Mouse (Mus musculus) liver, embryonic 14.5 days (tissue): ENCODE data around the gene Ccdc152. TPM values are rescaled to one million over a fixed set of nuclear protein-coding genes. Genes with fewer than 3 reads are reported as not detected.

Source experiments
- ATAC-seq: fragments of 200-750 bp; cut with Nextera tagmentation; 2 replicates; pipeline ENCODE4 v1.8.0; 2017; ENCODE audit warnings: moderate number of reproducible peaks, mild to moderate bottlenecking, moderate library complexity; ENCODE audit not compliant: insufficient read depth
- DNase-seq, 3 experiments: peaks; one replicate each; pipeline ENCODE4 v3.0.0-alpha.2; 2012 to 2013; ENCODE audit warnings: low read depth in 3 of 3, low spot score in 3 of 3
- H3K27ac ChIP-seq: fragments of 300-500 bp; sonication (generic); 2 replicates; pipeline ENCODE4 v1.5.1; 2014; ENCODE audit warnings: moderate library complexity, mild to moderate bottlenecking, control low read depth, inconsistent platforms
- H3K27me3 ChIP-seq: fragments of 300-500 bp; sonication (generic); 2 replicates; pipeline ENCODE4 v1.6.1; 2014; ENCODE audit warnings: mild to moderate bottlenecking, low read length, moderate library complexity; ENCODE audit not compliant: control insufficient read depth, insufficient read depth
- H3K36me3 ChIP-seq: fragments of 300-500 bp; sonication (generic); replicated peaks from 2 replicates; pipeline ENCODE4 v1.6.1; 2014; ENCODE audit warnings: low read depth; ENCODE audit not compliant: control insufficient read depth, insufficient read depth
- H3K4me1 ChIP-seq, 2 experiments: fragments of 200-500 bp in 1 of 2; fragments of 300-500 bp in 1 of 2; sonication (generic) in 1 of 2; replicated peaks; 2 replicates each; pipeline ENCODE4 v1.6.1; 2012 to 2014; ENCODE audit warnings: antibody characterized with exemption in 1 of 2, inconsistent platforms in 1 of 2, low read length in 1 of 2; ENCODE audit not compliant: control insufficient read depth in 2 of 2, insufficient read depth in 2 of 2
- H3K4me2 ChIP-seq: fragments of 300-500 bp; sonication (generic); 2 replicates; pipeline ENCODE4 v1.6.1; 2014; ENCODE audit warnings: low read depth, mild to moderate bottlenecking, control low read depth, moderate library complexity
- H3K4me3 ChIP-seq, 2 experiments: fragments of 200-500 bp in 1 of 2; fragments of 300-500 bp in 1 of 2; sonication (generic) in 1 of 2; 2 replicates each; pipeline ENCODE4 v1.5.1; 2012 to 2014; ENCODE audit warnings: low read depth in 2 of 2, low read length in 2 of 2, mild to moderate bottlenecking in 2 of 2, control low read depth in 1 of 2, inconsistent platforms in 1 of 2, moderate library complexity in 1 of 2; ENCODE audit not compliant: insufficient read depth in 1 of 2
- H3K9ac ChIP-seq: fragments of 300-500 bp; sonication (generic); replicated peaks from 2 replicates; pipeline ENCODE4 v1.6.1; 2014; ENCODE audit warnings: mild to moderate bottlenecking, control low read depth, moderate library complexity
- H3K9me3 ChIP-seq: fragments of 300-500 bp; sonication (generic); 2 replicates; pipeline ENCODE4 v1.6.1; 2016; ENCODE audit warnings: low read length, mixed read lengths; ENCODE audit not compliant: control insufficient read depth
- CTCF ChIP-seq: IDR thresholded peaks from 2 replicates; pipeline ENCODE4 v1.5.1; 2016; ENCODE audit warnings: antibody characterized with exemption, low read depth, control low read depth
- EP300 ChIP-seq: IDR thresholded peaks from 2 replicates; pipeline ENCODE4 v1.6.1; 2016; ENCODE audit warnings: antibody characterized with exemption, low read depth
- WGBS: fragments of 180-500 bp; shearing (Covaris S2); extraction: QIAGEN DNeasy Blood & Tissue Kit; methylation state at CpG from one replicate; pipeline ENCODE4 v1.1.7; 2014; ENCODE audit not compliant: insufficient replicate concordance; 5-methylcytosine and 5-hydroxymethylcytosine counted together
- polyA plus RNA-seq, 2 experiments: library from polyadenylated mRNA; depleted of rRNA in 1 of 2; stranded (reverse) in 1 of 2; unstranded in 1 of 2; fragments of >200 nt; fragmentation: Nextera tagmentation in 1 of 2; extraction: Ambion mirVana in 1 of 2; gene quantifications; 2 replicates each; pipeline versions ENCODE4 v1.2.1 to v1.2.3; 2012 to 2014

The Ccdc152 gene
- polyA plus RNA-seq, 2 experiments = 0.56 to 2.7 TPM

DNA sequence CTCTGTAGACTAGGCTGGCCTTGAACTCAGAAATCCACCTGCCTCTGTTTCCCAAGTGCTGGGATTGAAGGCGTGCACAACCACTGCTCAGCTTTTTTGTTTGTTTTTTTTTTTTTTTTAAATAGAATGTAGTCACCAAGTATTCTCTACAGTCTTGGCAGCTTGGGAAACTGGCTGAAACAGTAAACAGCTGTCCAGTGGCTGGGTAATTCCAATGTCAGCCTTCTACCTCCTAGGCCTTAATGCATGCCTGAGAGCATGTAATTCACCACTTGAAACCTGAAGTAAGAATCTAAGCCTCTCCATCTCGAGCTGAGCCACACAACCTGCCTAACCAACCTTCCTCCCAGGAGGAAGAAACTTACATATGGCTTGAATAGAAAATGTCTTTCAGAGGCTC, 13.3 kb upstream of the Ccdc152 start:
- Histone ChIP-seq H3K4me2 (no peak overlapping the region), H3K4me1 (no peaks in the 10 kb centered on the region), H3K4me3 (no peak overlapping the region), H3K27me3 (no peaks in the 10 kb centered on the region), H3K27ac (no peak overlapping the region), H3K9ac (no peak overlapping the region), H3K36me3 (no peaks in the 10 kb centered on the region), H3K9me3 (no peaks in the 10 kb centered on the region)
- DNase-seq (no peak), ATAC-seq (no peak)
- WGBS = 56% methylated on average over 2 of the region's 2 CpGs
- no peak for TF ChIP-seq EP300
- no peak for TF ChIP-seq CTCF

DNA sequence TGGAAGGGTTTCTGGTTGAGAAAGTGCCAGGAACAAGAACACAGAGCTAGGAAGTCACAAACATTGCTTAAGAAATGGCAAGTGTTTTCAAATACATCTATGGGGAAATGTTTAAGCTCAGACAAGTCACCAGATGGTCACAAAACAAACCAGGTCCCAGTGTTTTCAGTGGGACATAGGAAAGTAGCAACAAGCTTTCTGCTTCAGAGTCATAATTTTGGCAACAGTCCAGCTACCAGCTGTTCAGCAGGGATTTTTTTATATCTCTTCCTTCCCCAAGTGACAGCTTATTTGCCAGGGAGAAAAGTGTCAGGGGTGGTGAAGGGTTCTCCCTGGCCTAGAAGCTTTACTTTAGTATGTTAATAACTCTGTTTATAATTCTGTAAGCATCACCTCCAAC, 9.6 kb upstream of the Ccdc152 start:
- H3K9me3 ChIP-seq = no peaks in the 10 kb centered on the region
- no peaks in the 10 kb centered on the region for H3K36me3 ChIP-seq
- ATAC-seq (no peak), DNase-seq (no peak)
- TF ChIP-seq CTCF (no peak), EP300 (no peak)
- no peak overlapping the region for H3K4me3 ChIP-seq
- no peak overlapping the region for H3K9ac ChIP-seq
- H3K27ac ChIP-seq = no peak overlapping the region
- H3K4me2 ChIP-seq = no peak overlapping the region
- H3K27me3 ChIP-seq = no peaks in the 10 kb centered on the region
- no peaks in the 10 kb centered on the region for H3K4me1 ChIP-seq

DNA sequence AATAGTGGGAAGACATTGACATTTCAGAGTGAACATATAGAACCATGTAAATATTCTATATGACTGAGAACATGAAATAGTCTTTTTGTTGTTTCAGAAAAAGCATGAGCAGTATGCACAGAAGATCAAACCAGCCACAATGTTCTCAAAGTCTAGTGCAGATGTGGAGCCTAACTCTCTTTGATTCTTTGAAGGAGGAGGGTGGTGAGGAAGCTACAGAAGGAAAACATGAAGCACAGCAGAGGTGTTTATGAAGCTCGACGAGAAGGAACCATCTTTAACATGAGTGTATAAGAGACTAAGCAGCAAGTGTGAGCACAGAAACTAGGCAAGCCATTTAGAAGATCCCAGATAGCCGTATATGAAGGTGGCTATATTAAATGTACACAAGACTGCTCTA, 6.5 kb upstream of the Ccdc152 start:
- no peak overlapping the region for H3K4me2 ChIP-seq
- TF ChIP-seq CTCF = no peak
- ATAC-seq (no peak), DNase-seq (no peak)
- no peak overlapping the region for H3K4me3 ChIP-seq
- H3K27ac ChIP-seq = no peak overlapping the region
- H3K27me3 ChIP-seq = no peaks in the 10 kb centered on the region
- no peaks in the 10 kb centered on the region for H3K9me3 ChIP-seq
- 53% methylated on average over 3 of the region's 3 CpGs for WGBS
- H3K9ac ChIP-seq = no peak overlapping the region
- H3K4me1 ChIP-seq = no peaks in the 10 kb centered on the region
- no peaks in the 10 kb centered on the region for H3K36me3 ChIP-seq

DNA sequence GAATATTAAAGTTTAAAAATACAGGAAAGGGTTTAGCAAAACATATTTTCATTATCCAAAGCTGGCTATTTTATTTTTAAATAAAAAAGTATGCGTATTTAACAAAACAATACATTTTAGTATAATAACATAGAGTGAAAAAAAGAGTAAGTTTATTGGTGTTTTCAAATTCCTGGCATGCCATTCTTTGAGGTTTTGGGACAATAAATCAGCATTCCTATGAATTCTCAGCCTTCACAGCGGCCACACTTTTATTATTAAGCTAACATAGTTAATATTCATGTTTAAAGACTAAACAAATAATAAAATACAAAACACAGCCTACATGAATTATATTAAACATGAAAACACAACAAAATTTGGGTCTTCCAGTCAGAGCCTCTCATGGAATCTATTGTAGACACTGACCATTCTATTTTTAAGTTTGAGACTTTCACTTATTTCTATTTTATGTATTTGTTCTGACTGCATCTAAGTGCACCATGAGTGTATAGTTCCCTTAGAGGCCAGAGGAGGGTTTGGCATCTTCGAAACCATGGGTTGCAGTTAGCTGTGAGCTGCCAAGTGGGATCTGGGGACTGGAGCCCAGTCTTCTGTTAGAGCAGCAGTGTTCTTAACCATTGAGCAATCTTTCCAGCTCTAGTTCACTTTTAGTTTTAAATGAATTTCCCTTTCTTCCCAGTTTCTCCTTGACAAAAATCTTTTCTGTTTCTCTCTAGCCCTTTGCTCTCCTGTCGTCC, 2.8 kb downstream of the Ccdc152 start:
- H3K27ac ChIP-seq = no peak overlapping the region
- WGBS = 57% methylated on average over 4 of the region's 4 CpGs
- no peaks in the 10 kb centered on the region for H3K4me1 ChIP-seq
- DNase-seq (no peak), ATAC-seq (no peak)
- H3K9me3 ChIP-seq = no peaks in the 10 kb centered on the region
- TF ChIP-seq EP300 (no peak), CTCF (no peak)
- H3K4me3 ChIP-seq = no peak overlapping the region
- H3K4me2 ChIP-seq = no peak overlapping the region
- H3K27me3 ChIP-seq = no peaks in the 10 kb centered on the region
- H3K36me3 ChIP-seq = no peaks in the 10 kb centered on the region
- no peak overlapping the region for H3K9ac ChIP-seq

DNA sequence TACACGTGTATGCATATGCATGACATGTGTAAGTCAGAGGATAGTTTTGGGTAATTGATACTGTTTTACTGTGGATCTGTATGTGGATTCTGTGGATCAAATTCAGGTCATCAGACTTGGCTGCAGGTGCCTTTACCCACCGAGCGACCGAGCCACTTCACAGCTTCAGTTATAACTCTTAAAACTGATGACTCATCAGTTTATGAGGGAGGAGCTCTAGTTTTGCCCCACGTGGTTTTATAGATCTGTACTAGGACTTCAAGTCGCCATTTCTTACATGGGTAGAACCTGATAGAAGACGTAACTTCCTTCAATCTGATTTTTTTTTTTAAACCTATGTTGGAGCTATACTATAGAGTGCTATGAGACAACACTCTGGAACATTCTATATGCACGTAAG, 5.7 kb downstream of the Ccdc152 start:
- WGBS = 52% methylated on average over 8 of the region's 8 CpGs
- H3K36me3 ChIP-seq = no peaks in the 10 kb centered on the region
- no peak for ATAC-seq

More for the DNA sequence above, 5.7 kb downstream of the Ccdc152 start:
- Histone ChIP-seq H3K4me1 (no peaks in the 10 kb centered on the region), H3K9ac (no peak overlapping the region), H3K4me2 (no peak overlapping the region), H3K27ac (no peak overlapping the region), H3K27me3 (no peaks in the 10 kb centered on the region), H3K9me3 (no peaks in the 10 kb centered on the region), H3K4me3 (no peak overlapping the region)
- TF ChIP-seq CTCF (no peak), EP300 (no peak)
- DNase-seq = no peak
